Mouse (Mus musculus): Measurements from ENCODE around the gene Xylt1. TPM values are rescaled to one million over a fixed set of nuclear protein-coding genes. Genes with fewer than 3 reads are reported as not detected.

Gene Xylt1
- polyA plus RNA-seq, 1 experiment from 2014 or later = 1.1 TPM

DNA sequence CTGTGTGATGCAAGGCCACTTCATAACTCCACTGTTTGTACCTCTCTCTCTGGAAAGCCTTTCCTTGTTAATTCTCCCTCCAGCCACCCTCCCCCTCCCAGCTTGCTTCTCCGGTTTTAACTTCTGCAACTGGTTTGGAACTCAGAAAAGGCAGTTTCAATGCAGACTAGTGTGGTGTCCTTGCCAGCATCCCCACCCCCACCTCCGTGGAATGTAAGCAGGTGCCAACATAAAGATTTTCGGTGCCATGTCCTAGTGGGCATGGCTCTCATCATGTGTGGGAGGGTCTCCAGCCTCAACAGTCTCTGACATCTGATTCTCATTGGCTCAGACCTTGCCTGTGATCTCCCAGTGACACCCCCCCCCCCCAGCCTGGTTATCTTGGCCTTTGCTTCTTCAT, 160.9 kb downstream of the Xylt1 start:
- no peak overlapping the region for H3K27ac ChIP-seq (ENCODE audit: low read depth, low read length)
- no peaks in the 10 kb centered on the region for H3K9me3 ChIP-seq (ENCODE audit: control insufficient read depth, low read length)
- no peak overlapping the region for H3K4me2 ChIP-seq
- H3K4me1 ChIP-seq (ENCODE audit: control insufficient read depth, insufficient read depth, low read length) = no peaks in the 10 kb centered on the region
- H3K4me3 ChIP-seq (ENCODE audit: low read depth, low read length) = no peak overlapping the region
- H3K9ac ChIP-seq (ENCODE audit: low read length) = no peak overlapping the region
- ATAC-seq (ENCODE audit: low FRiP score) = no peak
- WGBS = 80% methylated on average over 3 of the region's 3 CpGs
- H3K36me3 ChIP-seq (ENCODE audit: control insufficient read depth, insufficient read depth, low read length) = no peaks in the 10 kb centered on the region
- DNase-seq (ENCODE audit: low spot score, missing footprints) = no peak
- H3K27me3 ChIP-seq (ENCODE audit: control insufficient read depth, insufficient read depth, low read length) = no peaks in the 10 kb centered on the region

DNA sequence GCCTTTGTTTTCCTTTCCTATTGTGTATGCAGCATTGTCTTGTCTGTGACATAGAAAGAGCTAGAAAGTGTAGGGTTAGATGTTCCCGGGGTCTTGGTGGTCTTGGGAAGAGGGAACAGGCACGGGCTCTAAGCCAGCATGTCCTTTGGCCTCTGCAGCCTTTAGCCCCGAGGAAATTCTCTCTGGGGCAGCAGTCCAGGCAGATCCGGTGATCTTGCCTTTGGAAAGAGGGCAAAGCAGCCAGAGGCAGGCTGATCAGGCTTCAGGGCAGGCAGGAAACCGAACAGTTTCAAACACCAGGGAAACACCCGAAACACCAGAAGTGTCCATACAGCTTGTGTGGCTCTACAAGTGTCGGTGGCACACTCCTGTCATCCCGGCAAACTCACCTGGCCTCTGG, 162.3 kb downstream of the Xylt1 start:
- DNase-seq (ENCODE audit: low spot score, missing footprints) (no peak), ATAC-seq (ENCODE audit: low FRiP score) (no peak)
- no peaks in the 10 kb centered on the region for H3K4me1 ChIP-seq (ENCODE audit: control insufficient read depth, insufficient read depth, low read length)
- no peak overlapping the region for H3K4me3 ChIP-seq (ENCODE audit: low read depth, low read length)
- H3K4me2 ChIP-seq = no peak overlapping the region
- H3K9ac ChIP-seq (ENCODE audit: low read length) = no peak overlapping the region
- no peaks in the 10 kb centered on the region for H3K27me3 ChIP-seq (ENCODE audit: control insufficient read depth, insufficient read depth, low read length)
- no peak overlapping the region for H3K27ac ChIP-seq (ENCODE audit: low read depth, low read length)
- H3K36me3 ChIP-seq (ENCODE audit: control insufficient read depth, insufficient read depth, low read length) = no peaks in the 10 kb centered on the region
- H3K9me3 ChIP-seq (ENCODE audit: control insufficient read depth, low read length) = no peaks in the 10 kb centered on the region
- 50% methylated on average over 8 of the region's 8 CpGs for WGBS

DNA sequence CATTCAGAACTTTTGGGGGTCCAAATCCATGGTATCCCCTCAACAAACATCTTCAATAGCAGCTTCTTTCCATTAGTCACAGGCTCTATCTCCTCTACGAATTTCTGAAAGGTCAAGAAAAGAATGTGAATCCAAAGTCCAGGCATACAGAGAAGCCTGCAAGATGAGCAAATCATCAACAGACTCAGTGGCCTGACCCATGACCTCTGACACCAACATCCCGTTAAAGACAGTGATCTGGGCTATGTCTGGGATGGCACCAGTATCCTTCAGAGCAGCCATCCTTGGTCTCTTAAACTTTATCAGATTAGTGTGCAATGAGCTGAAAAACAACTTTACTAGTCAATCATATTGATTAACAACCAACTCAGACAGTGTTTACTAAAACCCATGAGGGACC, 163.3 kb downstream of the Xylt1 start:
- H3K36me3 ChIP-seq (ENCODE audit: control insufficient read depth, insufficient read depth, low read length) = no peaks in the 10 kb centered on the region
- 27% methylated on average over 2 of the region's 2 CpGs for WGBS
- DNase-seq (ENCODE audit: low spot score, missing footprints) (no peak), ATAC-seq (ENCODE audit: low FRiP score) (no peak)
- no peaks in the 10 kb centered on the region for H3K9me3 ChIP-seq (ENCODE audit: control insufficient read depth, low read length)
- H3K4me2 ChIP-seq = no peak overlapping the region
- no peaks in the 10 kb centered on the region for H3K27me3 ChIP-seq (ENCODE audit: control insufficient read depth, insufficient read depth, low read length)
- no peaks in the 10 kb centered on the region for H3K4me1 ChIP-seq (ENCODE audit: control insufficient read depth, insufficient read depth, low read length)
- H3K27ac ChIP-seq (ENCODE audit: low read depth, low read length) = no peak overlapping the region
- no peak overlapping the region for H3K4me3 ChIP-seq (ENCODE audit: low read depth, low read length)
- no peak overlapping the region for H3K9ac ChIP-seq (ENCODE audit: low read length)

DNA sequence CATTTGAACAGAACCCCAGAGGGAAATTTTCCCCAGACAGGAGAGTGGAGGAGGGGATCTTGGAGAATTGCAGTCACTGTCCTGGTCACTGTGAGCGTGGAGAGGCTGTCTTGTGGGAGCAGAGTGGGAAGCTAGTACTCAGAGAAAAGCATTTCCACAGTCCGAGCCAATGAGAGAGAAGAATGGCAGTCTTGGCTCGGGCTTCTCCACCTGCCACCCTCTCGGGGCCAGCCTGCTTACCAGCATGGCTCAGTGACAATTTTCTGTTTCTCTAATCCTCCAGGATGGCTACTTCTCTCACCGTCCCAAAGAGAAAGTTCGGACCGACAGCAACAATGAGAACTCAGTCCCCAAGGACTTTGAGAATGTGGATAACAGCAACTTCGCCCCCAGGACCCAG, 167.5 kb downstream of the Xylt1 start:
- Histone ChIP-seq H3K27ac (ENCODE audit: low read depth, low read length) (no peak overlapping the region), H3K9ac (ENCODE audit: low read length) (no peak overlapping the region), H3K9me3 (ENCODE audit: control insufficient read depth, low read length) (no peaks in the 10 kb centered on the region), H3K27me3 (ENCODE audit: control insufficient read depth, insufficient read depth, low read length) (no peaks in the 10 kb centered on the region), H3K4me3 (ENCODE audit: low read depth, low read length) (no peak overlapping the region), H3K36me3 (ENCODE audit: control insufficient read depth, insufficient read depth, low read length) (no peaks in the 10 kb centered on the region), H3K4me1 (ENCODE audit: control insufficient read depth, insufficient read depth, low read length) (peaks cover 10% of the 10 kb centered on the region), H3K4me2 (no peak overlapping the region)
- ATAC-seq (ENCODE audit: low FRiP score) (no peak), DNase-seq (ENCODE audit: low spot score, missing footprints) (no peak)
- WGBS = 76% methylated on average over 8 of the region's 8 CpGs

DNA sequence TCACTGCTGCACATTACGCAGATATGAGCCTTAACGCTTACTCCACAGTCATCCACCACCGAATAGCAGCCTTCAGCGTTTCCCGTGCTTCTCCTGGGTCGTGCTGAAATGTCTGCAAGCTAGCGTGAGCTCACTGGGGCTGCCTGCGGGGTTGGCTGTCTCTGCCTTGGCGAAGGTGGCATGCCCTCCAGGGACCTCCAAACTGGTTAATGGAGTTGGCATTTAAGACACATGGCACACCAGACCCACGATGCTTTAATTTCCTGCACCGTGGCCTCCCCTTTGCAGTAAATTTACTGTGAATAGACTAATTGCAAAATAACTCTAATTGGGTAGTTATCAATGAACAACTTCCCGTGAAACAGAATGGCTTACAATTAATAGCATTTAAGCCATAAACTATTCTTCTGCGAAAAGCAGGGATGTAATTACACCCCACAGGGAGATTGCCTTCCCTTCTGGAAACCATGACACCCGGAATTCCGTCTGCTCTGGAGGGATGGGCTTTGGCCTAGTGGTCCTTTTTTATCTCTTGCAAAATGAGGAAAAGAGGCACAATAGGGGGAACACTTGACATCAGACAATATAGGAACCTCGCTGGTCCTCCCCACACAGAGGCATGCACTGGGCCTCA, 170.3 kb downstream of the Xylt1 start:
- no peak for DNase-seq (ENCODE audit: low spot score, missing footprints)
- Histone ChIP-seq H3K4me3 (ENCODE audit: low read depth, low read length) (no peak overlapping the region), H3K4me2 (no peak overlapping the region)

DNA sequence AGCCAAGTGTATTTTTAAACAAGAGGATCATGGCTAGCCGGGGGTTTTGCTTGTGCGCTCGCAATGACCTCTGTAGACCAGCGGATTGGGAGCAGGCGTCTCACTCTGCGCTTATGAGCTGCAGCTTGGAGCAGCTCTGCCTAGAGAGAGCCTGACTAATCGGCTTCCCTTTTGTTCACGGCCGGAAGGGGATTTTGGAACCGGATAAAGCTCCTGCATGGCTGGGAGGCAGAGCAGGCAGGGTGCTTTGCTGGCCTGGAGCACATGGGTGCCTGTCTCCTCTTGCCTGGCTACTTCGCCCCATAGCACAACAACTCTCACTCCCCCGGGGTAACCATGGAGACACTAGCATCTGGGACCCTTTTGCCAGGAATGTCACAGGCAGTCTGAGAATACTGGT, 172.4 kb downstream of the Xylt1 start:
- Histone ChIP-seq H3K36me3 (ENCODE audit: control insufficient read depth, insufficient read depth, low read length) (no peaks in the 10 kb centered on the region), H3K4me3 (ENCODE audit: low read depth, low read length) (no peak overlapping the region), H3K9me3 (ENCODE audit: control insufficient read depth, low read length) (no peaks in the 10 kb centered on the region), H3K27me3 (ENCODE audit: control insufficient read depth, insufficient read depth, low read length) (no peaks in the 10 kb centered on the region), H3K27ac (ENCODE audit: low read depth, low read length) (no peak overlapping the region; the same call in 1 of the 2 replicates), H3K9ac (ENCODE audit: low read length) (no peak overlapping the region), H3K4me1 (ENCODE audit: control insufficient read depth, insufficient read depth, low read length) (peaks cover 18% of the 10 kb centered on the region), H3K4me2 (no peak overlapping the region)
- DNase-seq (ENCODE audit: low spot score, missing footprints) = peak; percentile 91
- 10% methylated on average over 12 of the region's 12 CpGs for WGBS
- ATAC-seq (ENCODE audit: low FRiP score) = peak; percentile 89

More for the DNA sequence above, 170.3 kb downstream of the Xylt1 start:
- H3K4me1 ChIP-seq (ENCODE audit: control insufficient read depth, insufficient read depth, low read length) = peaks cover 18% of the 10 kb centered on the region
- H3K36me3 ChIP-seq (ENCODE audit: control insufficient read depth, insufficient read depth, low read length) = no peaks in the 10 kb centered on the region
- no peaks in the 10 kb centered on the region for H3K9me3 ChIP-seq (ENCODE audit: control insufficient read depth, low read length)
- H3K9ac ChIP-seq (ENCODE audit: low read length) = no peak overlapping the region
- H3K27me3 ChIP-seq (ENCODE audit: control insufficient read depth, insufficient read depth, low read length) = no peaks in the 10 kb centered on the region
- 76% methylated on average over 16 of the region's 16 CpGs for WGBS
- ATAC-seq (ENCODE audit: low FRiP score) = no peak
- H3K27ac ChIP-seq (ENCODE audit: low read depth, low read length) = no peak overlapping the region

DNA sequence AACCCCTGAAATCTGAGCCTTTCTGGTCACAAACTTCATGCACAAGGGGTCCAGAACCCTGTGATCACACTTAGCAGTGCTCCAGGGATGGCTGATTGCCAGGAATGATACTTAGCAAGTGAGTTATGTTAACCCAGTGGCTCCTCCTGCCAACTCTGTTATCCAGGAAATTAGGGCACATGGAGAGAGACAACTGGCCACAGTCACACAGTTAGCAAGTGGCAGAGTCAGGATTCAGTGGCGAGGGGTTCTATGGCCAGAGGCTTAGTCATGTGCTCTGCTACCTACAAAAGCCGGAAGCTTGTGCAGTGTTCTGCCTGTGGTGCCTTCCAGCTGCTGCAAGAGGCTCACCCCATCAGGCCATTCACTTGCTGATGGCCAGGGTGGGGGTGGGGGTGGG, 175.0 kb downstream of the Xylt1 start:
- WGBS = 70% methylated on average over 2 of the region's 2 CpGs
- Histone ChIP-seq H3K4me3 (ENCODE audit: low read depth, low read length) (no peak overlapping the region), H3K4me2 (no peak overlapping the region), H3K36me3 (ENCODE audit: control insufficient read depth, insufficient read depth, low read length) (no peaks in the 10 kb centered on the region), H3K27me3 (ENCODE audit: control insufficient read depth, insufficient read depth, low read length) (no peaks in the 10 kb centered on the region), H3K27ac (ENCODE audit: low read depth, low read length) (no peak overlapping the region), H3K9ac (ENCODE audit: low read length) (no peak overlapping the region), H3K4me1 (ENCODE audit: control insufficient read depth, insufficient read depth, low read length) (peaks cover 18% of the 10 kb centered on the region), H3K9me3 (ENCODE audit: control insufficient read depth, low read length) (no peaks in the 10 kb centered on the region)
- ATAC-seq (ENCODE audit: low FRiP score) (no peak), DNase-seq (ENCODE audit: low spot score, missing footprints) (no peak)

DNA sequence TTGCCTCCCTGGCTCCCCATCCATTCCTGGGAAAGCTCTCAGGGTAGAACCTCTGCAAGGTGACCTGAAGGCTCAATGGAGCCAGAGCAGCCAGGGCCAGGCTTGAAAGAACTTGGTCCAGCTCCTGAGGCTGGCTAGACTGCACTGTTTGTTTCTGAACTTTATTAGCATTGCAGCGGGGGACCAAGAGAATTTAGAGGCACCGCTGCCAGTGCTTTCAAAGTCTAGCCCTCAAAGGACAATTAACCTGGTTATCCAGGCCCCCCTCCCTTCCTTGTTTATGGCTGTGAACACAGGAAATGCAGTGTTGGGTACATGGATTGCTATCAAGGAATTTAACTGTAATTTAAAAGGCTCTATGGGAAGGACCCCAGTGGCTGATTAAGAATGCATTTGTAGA, 177.4 kb downstream of the Xylt1 start:
- WGBS = 86% methylated on average over 2 of the region's 2 CpGs
- Histone ChIP-seq H3K27ac (ENCODE audit: low read depth, low read length) (no peak overlapping the region), H3K36me3 (ENCODE audit: control insufficient read depth, insufficient read depth, low read length) (no peaks in the 10 kb centered on the region), H3K9me3 (ENCODE audit: control insufficient read depth, low read length) (no peaks in the 10 kb centered on the region), H3K9ac (ENCODE audit: low read length) (no peak overlapping the region), H3K4me1 (ENCODE audit: control insufficient read depth, insufficient read depth, low read length) (peaks cover 9% of the 10 kb centered on the region), H3K4me2 (no peak overlapping the region), H3K27me3 (ENCODE audit: control insufficient read depth, insufficient read depth, low read length) (peaks cover 3% of the 10 kb centered on the region; the same call in 1 of the 2 replicates), H3K4me3 (ENCODE audit: low read depth, low read length) (no peak overlapping the region)
- no peak for ATAC-seq (ENCODE audit: low FRiP score)
- DNase-seq (ENCODE audit: low spot score, missing footprints) = peak; percentile 28

DNA sequence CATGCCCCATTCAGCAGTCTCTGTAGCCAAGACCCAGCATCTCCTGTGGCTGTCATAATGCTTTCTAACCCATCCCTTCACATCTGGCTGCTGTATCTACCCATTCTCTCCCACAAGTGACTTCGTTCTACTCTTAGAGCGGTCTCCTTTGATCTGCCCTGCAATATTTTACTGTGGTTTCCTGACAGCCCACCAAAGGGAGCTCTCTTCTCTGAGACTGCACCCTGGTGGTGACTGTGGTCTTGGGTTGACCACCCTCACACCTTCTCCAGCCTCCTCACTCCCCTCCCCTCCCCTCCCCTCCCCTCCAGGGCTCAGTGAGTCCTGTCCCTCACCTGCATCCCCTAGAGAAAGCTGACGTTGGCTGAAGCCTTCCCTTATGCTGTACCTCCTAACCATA, 178.3 kb downstream of the Xylt1 start:
- Histone ChIP-seq H3K36me3 (ENCODE audit: control insufficient read depth, insufficient read depth, low read length) (no peaks in the 10 kb centered on the region), H3K4me2 (no peak overlapping the region), H3K27ac (ENCODE audit: low read depth, low read length) (no peak overlapping the region), H3K4me1 (ENCODE audit: control insufficient read depth, insufficient read depth, low read length) (0 out of 2 replicates have a peak, but pooled peaks cover 2% of the 10 kb centered on the region), H3K4me3 (ENCODE audit: low read depth, low read length) (no peak overlapping the region), H3K9ac (ENCODE audit: low read length) (no peak overlapping the region), H3K9me3 (ENCODE audit: control insufficient read depth, low read length) (no peaks in the 10 kb centered on the region), H3K27me3 (ENCODE audit: control insufficient read depth, insufficient read depth, low read length) (peaks cover 3% of the 10 kb centered on the region; the same call in 1 of the 2 replicates)
- ATAC-seq (ENCODE audit: low FRiP score) (no peak), DNase-seq (ENCODE audit: low spot score, missing footprints) (peak; percentile 66)
- WGBS = 83% methylated on average over 3 of the region's 3 CpGs
